Mouse (Mus musculus): ENCODE measurements around the gene Lhx1.
A peak's percentile ranks its signal among the peaks of the same experiment; 100 is the strongest.

Gene Lhx1

GRCm38 (mm10) chr11:84525421-84526274, at the start of gene Lhx1:
Lhx1 (minus strand) TSS chr11:84525535.
- DNase-seq, result peak; percentile 88

GRCm38 (mm10) chr11:84574834-84575233, 49.5 kb upstream of the Lhx1 start:
- no peak for DNase-seq

GRCm38 (mm10) chr11:84573637-84574036, 48.3 kb upstream of the Lhx1 start:
- no peak for DNase-seq

- no peak for DNase-seq
These were observed 45.5 kb upstream of the Lhx1 start for GRCm38 (mm10) chr11:84570812-84571211.

- no peak for DNase-seq
These were observed 45.1 kb upstream of the Lhx1 start for GRCm38 (mm10) chr11:84570392-84570791.

GRCm38 (mm10) chr11:84569052-84569751, 43.9 kb upstream of the Lhx1 start:
- DNase-seq, result no peak

- DNase-seq, result no peak
These were observed 43.1 kb upstream of the Lhx1 start for GRCm38 (mm10) chr11:84568482-84568881.

- no peak for DNase-seq
These were observed 41.4 kb upstream of the Lhx1 start for GRCm38 (mm10) chr11:84566691-84567090.

GRCm38 (mm10) chr11:84565224-84565623, 39.9 kb upstream of the Lhx1 start:
- DNase-seq, result peak; percentile 21

- DNase-seq, result no peak
These were observed 38.0 kb upstream of the Lhx1 start for GRCm38 (mm10) chr11:84563360-84563759.

GRCm38 (mm10) chr11:84562758-84563347, 37.5 kb upstream of the Lhx1 start:
- DNase-seq, result no peak

GRCm38 (mm10) chr11:84561546-84561945, 36.2 kb upstream of the Lhx1 start:
- DNase-seq, result no peak

GRCm38 (mm10) chr11:84553821-84554450, 28.6 kb upstream of the Lhx1 start:
- DNase-seq, result no peak

- DNase-seq, result no peak
These were observed 26.0 kb upstream of the Lhx1 start for GRCm38 (mm10) chr11:84551296-84551695.

GRCm38 (mm10) chr11:84549258-84549791, 24.0 kb upstream of the Lhx1 start:
- no peak for DNase-seq

- no peak for DNase-seq
These were observed 23.0 kb upstream of the Lhx1 start for GRCm38 (mm10) chr11:84548293-84548692.

GRCm38 (mm10) chr11:84539981-84540380, 14.6 kb upstream of the Lhx1 start:
- no peak for DNase-seq

- no peak for DNase-seq
These were observed 4.7 kb upstream of the Lhx1 start for GRCm38 (mm10) chr11:84529797-84530703.

GRCm38 (mm10) chr11:84529143-84529755, 3.9 kb upstream of the Lhx1 start:
- DNase-seq, result peak; percentile 45

GRCm38 (mm10) chr11:84526976-84527860, 1.9 kb upstream of the Lhx1 start:
- no peak for DNase-seq

Data from kidney, adult 11 months (tissue).